10 mouse cellular contexts compared by ENCODE assay signal in genomic region chr5:72182804-72183203, GRCm38 (mm10). TPM values are rescaled to one million over a fixed set of nuclear protein-coding genes. Genes with fewer than 3 reads are reported as not detected.
DNase-seq lines count a peak whose midpoint lies in the region; ATAC-seq and TF ChIP-seq lines count a peak whose summit lies in the region.
"Had no signal": no experiment of that assay in that cellular context is flagged by ENCODE, and none has a peak within 500 bp of the region (broad histone marks: within the 10 kb centered on the region; RNA-seq: fewer than 3 reads in every experiment).

No protein-coding gene starts in this region.

- H3K36me3 ChIP-seq in liver, embryonic 14.5 days (replicated peaks; ENCODE audit: control insufficient read depth, insufficient read depth, low read depth), result no peaks in the 10 kb centered on the region
- no peaks in the 10 kb centered on the region for H3K36me3 ChIP-seq in hindbrain, embryonic 16.5 days (ENCODE audit: control insufficient read depth, insufficient read depth, low read length)
- H3K36me3 ChIP-seq in kidney, embryonic 14.5 days (ENCODE audit: control insufficient read depth, insufficient read depth, low read length), result no peaks in the 10 kb centered on the region
- H3K36me3 ChIP-seq: kidney, embryonic 15.5 days had no signal

- no peaks in the 10 kb centered on the region for H3K9me3 ChIP-seq in liver, embryonic 14.5 days (ENCODE audit: control insufficient read depth, low read length)
- no peaks in the 10 kb centered on the region for H3K9me3 ChIP-seq in hindbrain, embryonic 16.5 days (ENCODE audit: control insufficient read depth, low read length)
- H3K9me3 ChIP-seq in kidney, embryonic 14.5 days (ENCODE audit: control insufficient read depth, low read length), result no peaks in the 10 kb centered on the region
- H3K9me3 ChIP-seq: kidney, embryonic 15.5 days had no signal

- peak; percentile 68 for ATAC-seq in liver, embryonic 14.5 days (ENCODE audit: insufficient read depth)
- peak; percentile 89 for ATAC-seq in monocyte, adult 5-6 weeks (replicated peaks; ENCODE audit: insufficient number of reproducible peaks, low FRiP score, low TSS enrichment, poor library complexity, severe bottlenecking)
- ATAC-seq in hindbrain, embryonic 16.5 days, result no peak
- ATAC-seq in kidney, embryonic 14.5 days (ENCODE audit: low FRiP score, low TSS enrichment), result no peak

- H3K27ac ChIP-seq in gastrocnemius, adult 2 months, result peak overlapping the region; percentile 20; the same call in 1 of the 2 replicates
- H3K27ac ChIP-seq in bone marrow, adult 2 months (ENCODE audit: control insufficient read depth, insufficient read depth, low read depth, low read length, poor library complexity), result peak overlapping the region; percentile 78
- peak overlapping the region; percentile 56 for H3K27ac ChIP-seq in liver, embryonic 14.5 days
- H3K27ac ChIP-seq in hindbrain, embryonic 16.5 days (ENCODE audit: low read depth, low read length), result no peak overlapping the region
- H3K27ac ChIP-seq in kidney, embryonic 14.5 days (ENCODE audit: low read depth, low read length), result no peak overlapping the region
- H3K27ac ChIP-seq: kidney, embryonic 15.5 days had no signal

- no peak overlapping the region for H3K9ac ChIP-seq in liver, embryonic 14.5 days (replicated peaks)
- no peak overlapping the region for H3K9ac ChIP-seq in hindbrain, embryonic 16.5 days (ENCODE audit: low read depth, low read length)
- no peak overlapping the region for H3K9ac ChIP-seq in kidney, embryonic 14.5 days (ENCODE audit: low read depth, low read length)
- H3K9ac ChIP-seq: kidney, embryonic 15.5 days had no signal

- no peaks in the 10 kb centered on the region for H3K27me3 ChIP-seq in liver, embryonic 14.5 days (ENCODE audit: control insufficient read depth, insufficient read depth, low read length)
- no peaks in the 10 kb centered on the region for H3K27me3 ChIP-seq in hindbrain, embryonic 16.5 days (replicated peaks; ENCODE audit: control insufficient read depth, insufficient read depth, low read length)
- H3K27me3 ChIP-seq in kidney, embryonic 14.5 days (ENCODE audit: control insufficient read depth, insufficient read depth, low read length), result no peaks in the 10 kb centered on the region
- H3K27me3 ChIP-seq: kidney, embryonic 15.5 days had no signal

- TF ChIP-seq EP300 in liver, embryonic 14.5 days (IDR thresholded peaks at IDR 0.05; ENCODE audit: low read depth), result no peak

- H3K4me1 ChIP-seq in bone marrow, adult 2 months (ENCODE audit: control insufficient read depth, insufficient read depth, low read length), result peaks cover 10% of the 10 kb centered on the region
- H3K4me1 ChIP-seq in liver, embryonic 14.5 days (replicated peaks; ENCODE audit: control insufficient read depth in 2 of 2, insufficient read depth in 2 of 2, low read length in 1 of 2), result peaks cover 48 to 57% of the 10 kb centered on the region in 2 experiments
- no peaks in the 10 kb centered on the region for H3K4me1 ChIP-seq in hindbrain, embryonic 16.5 days (ENCODE audit: control insufficient read depth, insufficient read depth, low read depth, low read length)
- H3K4me1 ChIP-seq in kidney, embryonic 14.5 days (ENCODE audit: control insufficient read depth, insufficient read depth, low read length), result no peaks in the 10 kb centered on the region
- H3K4me1 ChIP-seq: kidney, embryonic 15.5 days had no signal

- WGBS in bone marrow, adult 2 months, result 31% methylated on average over 4 of the region's 4 CpGs
- 24% methylated on average over 4 of the region's 4 CpGs for WGBS in liver, embryonic 14.5 days (ENCODE audit: insufficient replicate concordance)
- 86% methylated on average over 4 of the region's 4 CpGs for WGBS in hindbrain, embryonic 16.5 days
- WGBS in kidney, embryonic 14.5 days, result 85% methylated on average over 4 of the region's 4 CpGs

- TF ChIP-seq POLR2A in bone marrow, adult 2 months (IDR thresholded peaks at IDR 0.05; ENCODE audit: borderline replicate concordance, control insufficient read depth, low read depth, low read length), result no peak

- peak overlapping the region; percentile 78 for H3K4me2 ChIP-seq in liver, embryonic 14.5 days (ENCODE audit: low read depth)
- H3K4me2 ChIP-seq in hindbrain, embryonic 16.5 days (ENCODE audit: low read length), result no peak overlapping the region
- no peak overlapping the region for H3K4me2 ChIP-seq in kidney, embryonic 14.5 days (replicated peaks; ENCODE audit: low read depth, low read length)
- H3K4me2 ChIP-seq: kidney, embryonic 15.5 days had no signal

- DNase-seq in gastrocnemius, adult 2 months, result no peak
- no peak for DNase-seq in gastrocnemius, postnatal 10 days
- DNase-seq in liver, embryonic 14.5 days (ENCODE audit: low read depth in 3 of 3, low spot score in 3 of 3), result no peak
- DNase-seq in frontal cortex, postnatal 10 days (ENCODE audit: low spot score in 2 of 2), result no peak
- DNase-seq: adrenal gland, adult 2 months had no signal

- no peak for TF ChIP-seq CTCF in gastrocnemius, adult 2 months (IDR thresholded peaks at IDR 0.05)
- no peak for TF ChIP-seq CTCF in bone marrow, adult 2 months (IDR thresholded peaks at IDR 0.05; ENCODE audit: control insufficient read depth, insufficient read depth, low read length)
- TF ChIP-seq CTCF in liver, embryonic 14.5 days (IDR thresholded peaks at IDR 0.05; ENCODE audit: low read depth), result no peak

- intact Hi-C loops in gastrocnemius, adult 2 months (cut with DNase I), result no loop called here

- H3K4me3 ChIP-seq in gastrocnemius, adult 2 months, result peak overlapping the region; percentile 23; the same call in 1 of the 2 replicates
- H3K4me3 ChIP-seq in bone marrow, adult 2 months (replicated peaks; ENCODE audit: control insufficient read depth, low read depth, low read length), result peak overlapping the region; percentile 58
- no peak overlapping the region for H3K4me3 ChIP-seq in liver, embryonic 14.5 days (ENCODE audit: insufficient read depth in 1 of 2, low read depth in 2 of 2, low read length in 2 of 2)
- H3K4me3 ChIP-seq in hindbrain, embryonic 16.5 days (ENCODE audit: low read length), result no peak overlapping the region
- no peak overlapping the region for H3K4me3 ChIP-seq in kidney, embryonic 14.5 days (ENCODE audit: low read length)
- H3K4me3 ChIP-seq: kidney, embryonic 15.5 days had no signal

RNA-seq across cellular contexts. Expression of gene Commd8, which starts 14.8 kb away (rescaled TPM):
- 10 to 100 TPM; 31.5 to 35.5 TPM for total RNA-seq in gastrocnemius, adult 2 months (2021)
- 10 to 100 TPM; 36.7 to 38.6 TPM for total RNA-seq in gastrocnemius, postnatal 10 days (2021)
- polyA plus RNA-seq in bone marrow, adult 2 months (2011; ENCODE audit: insufficient read depth, insufficient read length, low replicate concordance, missing spikeins), result 41.6 and 46.6 TPM in 2 replicates
- 7.2 and 20.5 TPM in 2 replicates for polyA plus RNA-seq in liver, embryonic 14.5 days (2012; rRNA removed)
- 62.9 and 70.3 TPM in 2 replicates for polyA plus RNA-seq in liver, embryonic 14.5 days (2014; fragmentation: Nextera tagmentation; extraction: Ambion mirVana)
- 127 to 252 TPM (median 176 TPM) in 3 replicates for total RNA-seq in monocyte, adult 5-6 weeks (2017)
- polyA plus RNA-seq in hindbrain, embryonic 16.5 days (2015; fragmentation: Nextera tagmentation; extraction: Ambion mirVana), result 140 and 161 TPM in 2 replicates
- 155 and 177 TPM in 2 replicates for polyA plus RNA-seq in kidney, embryonic 14.5 days (2014; fragmentation: Nextera tagmentation; extraction: Ambion mirVana)

Comparison
In these comparisons a context has a peak if more than half of its experiments do, and no peak if none do; other contexts are left out.
1. H3K27ac ChIP-seq: peak in gastrocnemius, adult 2 months (single experiment), bone marrow, adult 2 months (single experiment) and liver, embryonic 14.5 days (single experiment); none in hindbrain, embryonic 16.5 days (single experiment) and kidney, embryonic 14.5 days (single experiment).
2. H3K4me3 ChIP-seq: peak in gastrocnemius, adult 2 months (single experiment) and bone marrow, adult 2 months (single experiment); none in liver, embryonic 14.5 days (0 of 2), hindbrain, embryonic 16.5 days (single experiment) and kidney, embryonic 14.5 days (single experiment).
3. ATAC-seq: peak in liver, embryonic 14.5 days (single experiment) and monocyte, adult 5-6 weeks (single experiment); none in hindbrain, embryonic 16.5 days (single experiment) and kidney, embryonic 14.5 days (single experiment).